Comparison of ENCODE assay signal across 8 mouse cellular contexts in the genomic region with DNA sequence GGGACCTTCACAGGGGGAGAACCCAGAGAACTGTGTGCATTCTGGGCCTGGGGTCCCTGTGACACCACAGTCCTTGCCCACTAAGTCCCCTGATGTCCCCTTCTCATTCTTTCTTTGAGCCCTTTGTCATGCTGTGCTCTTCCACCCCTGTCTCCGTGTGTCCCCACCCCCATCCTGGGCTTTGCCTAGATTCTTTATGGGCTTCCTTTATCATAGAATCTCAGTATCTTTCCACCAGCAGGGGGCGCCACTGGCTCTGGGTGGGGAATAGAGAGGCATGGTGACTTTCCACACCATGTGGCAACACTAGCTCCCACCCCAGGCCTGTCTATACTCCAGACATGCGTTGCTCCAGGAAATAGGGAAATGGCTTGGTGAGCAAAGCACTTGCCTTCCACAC. TPM values are rescaled to one million over a fixed set of nuclear protein-coding genes. Genes with fewer than 3 reads are reported as not detected.
A peak's percentile ranks its signal among the peaks of the same experiment; 100 is the strongest.
DNase-seq lines count a peak whose midpoint lies in the region; ATAC-seq lines count a peak whose summit lies in the region.

No protein-coding gene starts in this region.

- ATAC-seq in hindbrain, embryonic 14.5 days (ENCODE audit: low FRiP score): peak; percentile 35; the same call in 1 of the 2 replicates

- H3K27me3 ChIP-seq in hindbrain, embryonic 14.5 days (ENCODE audit: control insufficient read depth, insufficient read depth, low read length): no peaks in the 10 kb centered on the region

- H3K4me1 ChIP-seq in hindbrain, embryonic 14.5 days (replicated peaks; ENCODE audit: control insufficient read depth, insufficient read depth, low read length): peaks cover 15% of the 10 kb centered on the region; the same call in 1 of the 2 replicates

- no peak overlapping the region for H3K4me3 ChIP-seq in hindbrain, embryonic 14.5 days (replicated peaks; ENCODE audit: low read length)

- no peaks in the 10 kb centered on the region for H3K36me3 ChIP-seq in hindbrain, embryonic 14.5 days (replicated peaks; ENCODE audit: control insufficient read depth, insufficient read depth)

- 3% methylated on average over 3 of the region's 3 CpGs for WGBS in hindbrain, embryonic 14.5 days

- no peak overlapping the region for H3K9ac ChIP-seq in hindbrain, embryonic 14.5 days

- H3K4me2 ChIP-seq in hindbrain, embryonic 14.5 days (replicated peaks): 0 out of 2 replicates have a peak overlapping the region, but pooled peaks have one; percentile 6

- H3K27ac ChIP-seq in hindbrain, embryonic 14.5 days: peak overlapping the region; percentile 39; the same call in 1 of the 2 replicates

- H3K9me3 ChIP-seq in hindbrain, embryonic 14.5 days (ENCODE audit: control insufficient read depth, low read length): no peaks in the 10 kb centered on the region

- peak; percentile 89 for DNase-seq in R1 (ENCODE audit: low read depth, low spot score)
- peak; percentile 95 to 99 for DNase-seq in cerebellum, postnatal 14 days
- peak; percentile 83 to 84 for DNase-seq in frontal cortex, postnatal 25 days (ENCODE audit: low spot score in 2 of 2)
- DNase-seq in hindbrain, embryonic 14.5 days (ENCODE audit: low spot score): peak; percentile 78
- DNase-seq in layer of hippocampus, postnatal 25 days (ENCODE audit: extremely low spot score in 1 of 2, low spot score in 1 of 2): peak; percentile 87 to 99
- DNase-seq in lung, postnatal 25 days (ENCODE audit: low spot score): peak; percentile 93
- DNase-seq in retina, adult 2 months (ENCODE audit: low read depth, low spot score): peak; percentile 42
- peak; percentile 85 for DNase-seq in thymus, postnatal 25 days

RNA-seq across cellular contexts. Expression of a gene that starts 46.1 kb away (rescaled TPM):
- polyA plus RNA-seq in hindbrain, embryonic 14.5 days (2014; fragmentation: Nextera tagmentation; extraction: Ambion mirVana): 46.6 and 50.0 TPM in 2 replicates
- 10 to 100 TPM; 28.0 to 30.6 TPM for total RNA-seq in layer of hippocampus, postnatal 25 days (2021)

RNA-seq across cellular contexts. Expression of a gene that starts 57.1 kb away (rescaled TPM):
- 0.47 and 0.74 TPM in 2 replicates for polyA plus RNA-seq in hindbrain, embryonic 14.5 days (2014; fragmentation: Nextera tagmentation; extraction: Ambion mirVana)
- under 1 TPM in 1 of 2 experiments, not detected in 1; 0.12 TPM for total RNA-seq in layer of hippocampus, postnatal 25 days (2021)

Comparison
In these comparisons a context has a peak if more than half of its experiments do, and no peak if none do; other contexts are left out.
1. DNase-seq: peak in every context shown above with its lines; median percentile 97 in cerebellum, postnatal 14 days; 93 in layer of hippocampus, postnatal 25 days; 93 in lung, postnatal 25 days; 89 in R1; 85 in thymus, postnatal 25 days; 84 in frontal cortex, postnatal 25 days; 78 in hindbrain, embryonic 14.5 days; 42 in retina, adult 2 months.